ENCODE assay signal across 25 mouse cellular contexts in the genomic region with DNA sequence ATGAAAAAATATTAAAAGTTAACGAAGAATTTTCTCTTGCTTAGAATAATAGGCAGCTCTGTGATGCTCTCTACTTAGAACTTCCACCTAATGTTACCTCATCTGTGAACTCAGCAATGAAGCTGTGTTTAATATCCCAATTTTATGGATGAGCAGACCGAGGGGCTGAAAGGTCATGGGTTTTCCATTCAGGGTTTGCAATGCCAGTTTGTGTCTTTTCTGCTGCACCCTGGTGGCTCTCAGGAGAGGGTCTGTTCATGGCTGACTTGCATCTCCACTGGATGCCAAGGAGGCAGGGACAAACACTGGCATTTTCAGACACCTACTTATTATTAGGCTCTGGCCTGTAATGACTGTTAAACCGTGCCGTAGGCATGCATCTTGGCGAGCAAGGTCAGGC.
"Had no signal": no experiment of that assay in that cellular context is flagged by ENCODE, and none has a peak within 500 bp of the region (broad histone marks: within the 10 kb centered on the region; RNA-seq: fewer than 3 reads in every experiment).

No protein-coding gene starts in this region.

- H3K27me3 ChIP-seq: heart, embryonic 13.5 days; heart, embryonic 15.5 days; hindbrain, embryonic 12.5 days; intestine, embryonic 15.5 days; kidney, embryonic 15.5 days; limb, embryonic 13.5 days; limb, embryonic 15.5 days had no signal

- H3K36me3 ChIP-seq: heart, embryonic 13.5 days; heart, embryonic 15.5 days; hindbrain, embryonic 10.5 days; hindbrain, embryonic 12.5 days; intestine, embryonic 15.5 days; kidney, embryonic 15.5 days; limb, embryonic 13.5 days; limb, embryonic 15.5 days; liver, embryonic 12.5 days had no signal

- H3K9me3 ChIP-seq: heart, embryonic 13.5 days; heart, embryonic 15.5 days; hindbrain, embryonic 10.5 days; hindbrain, embryonic 12.5 days; intestine, embryonic 15.5 days; kidney, embryonic 15.5 days; limb, embryonic 13.5 days; limb, embryonic 15.5 days; liver, embryonic 12.5 days had no signal

- H3K27ac ChIP-seq: heart, adult 2 months; heart, embryonic 13.5 days; heart, embryonic 15.5 days; hindbrain, embryonic 10.5 days; hindbrain, embryonic 12.5 days; hindbrain, embryonic 14.5 days; intestine, embryonic 15.5 days; kidney, embryonic 15.5 days; layer of hippocampus, adult 2 months; limb, embryonic 13.5 days; limb, embryonic 15.5 days; liver, embryonic 12.5 days; liver, embryonic 14.5 days had no signal

- DNase-seq: gastrocnemius, postnatal 25 days; heart, adult 2 months; heart, postnatal 4 days; kidney, adult 18-20 months; kidney, adult 9 months; kidney, postnatal 10 days; kidney, postnatal 25 days; kidney, postnatal 4 days; left cerebral cortex, postnatal 4 days had no signal

- ATAC-seq: hindbrain, embryonic 16.5 days; inflammation-experienced regulatory T-cells, adult 6 months; intestine, embryonic 15.5 days; intestine, postnatal 0 days; liver, embryonic 12.5 days had no signal

- H3K4me1 ChIP-seq: liver, embryonic 12.5 days had no signal

- H3K4me2 ChIP-seq: heart, embryonic 11.5 days; heart, embryonic 13.5 days; heart, embryonic 15.5 days; hindbrain, embryonic 12.5 days; hindbrain, embryonic 14.5 days; intestine, embryonic 15.5 days; kidney, embryonic 15.5 days; limb, embryonic 13.5 days; limb, embryonic 15.5 days; liver, embryonic 12.5 days had no signal

- H3K4me3 ChIP-seq: heart, adult 2 months; heart, embryonic 13.5 days; heart, embryonic 15.5 days; hindbrain, embryonic 10.5 days; hindbrain, embryonic 12.5 days; intestine, embryonic 15.5 days; kidney, embryonic 15.5 days; layer of hippocampus, adult 2 months; limb, embryonic 13.5 days; limb, embryonic 15.5 days; liver, embryonic 12.5 days had no signal

- H3K9ac ChIP-seq: heart, embryonic 13.5 days; heart, embryonic 15.5 days; hindbrain, embryonic 12.5 days; hindbrain, embryonic 14.5 days; intestine, embryonic 15.5 days; kidney, embryonic 15.5 days; limb, embryonic 13.5 days; limb, embryonic 15.5 days; liver, embryonic 12.5 days; liver, embryonic 14.5 days had no signal
